Mouse (Mus musculus) gastrocnemius, postnatal 36 days (tissue): ENCODE data around the gene Tmem82. TPM values are rescaled to one million over a fixed set of nuclear protein-coding genes. Genes with fewer than 3 reads are reported as not detected.

ENCODE experiments used
- DNase-seq, 2 experiments: peaks; one replicate each; pipeline ENCODE4 v3.0.0; 2022
- intact Hi-C: fragments of 180-260 bp; cut with DNase I; formaldehyde crosslinking; loops from one replicate; pipeline ENCODE4 v1.15.1; 2025
- total RNA-seq, 2 experiments: library from RNA; stranded (reverse); gene quantifications; 2 replicates each; pipeline ENCODE4 v1.2.3; 2021

Gene Tmem82
- total RNA-seq, 2 experiments from 2014 or later = 0.62 to 1.4 TPM

DNA sequence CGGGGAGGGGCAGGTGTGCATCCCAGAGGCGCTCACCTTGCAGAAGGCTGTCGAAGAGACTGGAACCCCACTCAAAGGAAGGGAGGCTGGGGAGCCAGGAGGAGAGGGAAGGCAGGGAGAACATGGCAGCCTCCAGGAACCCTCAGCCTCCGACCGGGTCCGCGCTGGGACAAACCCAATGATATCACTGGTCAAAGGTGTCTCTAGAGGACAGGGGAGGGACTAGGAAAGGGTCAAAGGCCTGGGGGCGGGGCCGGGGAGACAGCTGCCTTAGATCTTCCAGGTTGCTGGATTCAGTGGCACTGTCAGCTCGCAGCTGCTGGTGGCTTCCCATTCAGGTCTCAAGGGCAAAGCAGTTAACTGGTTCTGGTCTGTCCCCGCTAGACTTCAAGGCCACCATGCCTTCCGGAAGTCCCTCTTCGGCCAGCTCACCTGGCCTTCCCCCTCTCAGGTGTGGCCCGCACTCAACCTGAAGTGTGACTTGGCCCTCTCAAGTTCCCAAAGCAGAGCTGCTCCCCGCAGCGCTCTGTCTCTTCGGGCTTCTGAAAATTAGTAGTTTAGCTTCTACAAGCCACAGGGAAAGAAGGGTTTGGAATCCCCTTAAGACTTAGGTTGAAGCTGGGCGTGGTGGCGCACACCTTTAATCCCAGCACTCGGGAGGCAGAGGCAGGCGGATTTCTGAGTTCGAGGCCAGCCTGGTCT is 419 bp downstream of the Tmem82 start:
- no peak for DNase-seq
- intact Hi-C loops = loop anchor here (5.0 kb wide), 2 partner anchors 234 to 339 kb away; no protein-coding TSS in a partner anchor

DNA sequence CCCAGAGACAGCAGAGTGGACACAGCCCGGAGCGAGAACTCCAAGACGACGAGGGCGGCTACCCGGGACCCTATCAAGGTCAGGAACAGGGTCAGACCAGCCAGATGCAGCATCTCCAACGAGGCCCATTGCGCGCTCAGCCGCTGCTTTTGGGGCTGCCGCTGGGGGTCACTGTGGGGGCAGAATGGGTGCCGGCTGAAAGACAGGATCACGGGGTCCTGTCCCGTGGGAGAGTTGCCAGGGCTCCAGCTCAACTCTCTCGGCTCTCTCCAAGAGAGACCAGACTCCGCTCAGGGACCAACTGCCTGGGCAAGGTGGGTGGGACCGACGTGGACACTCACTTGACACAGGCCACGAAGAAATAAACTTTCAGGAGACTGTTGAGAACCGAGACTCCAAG is 1.1 kb downstream of the Tmem82 start:
- peak; percentile 61 to 67 for DNase-seq
- intact Hi-C loops = loop anchor here (5.0 kb wide), 2 partner anchors 235 to 340 kb away; no protein-coding TSS in a partner anchor

DNA sequence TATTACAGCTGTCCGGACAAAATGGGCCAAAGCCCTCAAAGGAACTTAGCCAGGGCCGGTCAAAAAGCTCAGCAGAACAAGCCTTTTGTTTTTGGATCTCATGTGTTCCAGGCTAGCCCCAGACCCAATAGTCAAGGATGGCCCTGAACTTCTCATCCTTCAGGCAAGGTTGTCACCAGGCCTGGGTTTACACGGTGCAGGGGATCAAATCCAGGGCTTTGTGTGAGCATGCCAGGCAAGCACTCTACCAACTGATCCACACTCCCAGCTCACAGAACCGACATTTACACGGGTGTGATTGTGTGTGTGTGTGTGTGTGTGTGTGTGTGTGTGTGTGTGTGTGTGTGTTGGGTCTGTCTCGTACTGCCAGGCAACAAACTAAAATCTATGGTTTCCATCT is 1.6 kb downstream of the Tmem82 start:
- DNase-seq = no peak
- intact Hi-C loops = loop anchor here (5.0 kb wide), 2 partner anchors 235 to 340 kb away; no protein-coding TSS in a partner anchor

DNA sequence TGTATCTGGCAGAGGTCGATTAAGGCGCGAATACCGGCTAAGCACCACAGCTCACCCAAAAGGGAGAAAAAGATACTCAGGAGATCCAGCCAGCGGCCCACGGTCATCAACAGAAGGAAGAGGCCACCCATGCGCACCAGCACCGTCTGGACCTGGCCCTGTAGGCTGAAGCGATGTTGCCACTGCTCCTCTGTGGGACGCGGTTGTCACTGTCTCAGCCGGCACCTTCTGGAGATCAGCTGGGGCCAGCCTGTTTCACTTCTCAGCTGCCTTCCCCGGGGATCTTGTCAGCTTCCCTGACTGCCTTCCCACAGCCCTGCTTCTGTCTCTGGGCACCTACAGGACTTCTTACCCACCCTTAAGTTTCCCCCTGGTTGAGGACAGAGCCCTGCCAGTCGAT is 3.5 kb downstream of the Tmem82 start:
- no peak for DNase-seq
- intact Hi-C loops = loop anchor here (5.0 kb wide), 2 partner anchors 237 to 342 kb away; no protein-coding TSS in a partner anchor

DNA sequence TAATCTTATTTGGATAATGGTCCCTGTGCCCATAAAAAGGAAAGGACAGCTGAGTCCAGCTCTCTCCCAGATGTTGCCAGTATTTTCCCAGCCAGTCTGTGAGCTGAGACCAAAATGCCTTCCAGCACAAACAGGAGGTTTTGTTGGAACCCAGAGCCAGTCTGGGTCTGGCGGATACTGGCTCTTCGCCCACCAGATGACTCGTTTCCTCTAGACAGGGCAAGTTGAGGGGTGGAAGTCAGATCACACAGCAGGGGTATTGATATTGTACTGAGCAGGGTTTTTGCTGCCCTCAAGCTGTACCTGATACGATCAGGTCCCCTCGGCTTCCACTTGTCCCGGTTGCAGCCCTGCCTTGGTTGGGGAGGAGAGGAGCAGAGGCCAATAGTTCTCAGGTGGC is 8.9 kb downstream of the Tmem82 start:
- intact Hi-C loops = no loop called here
- DNase-seq = no peak

DNA sequence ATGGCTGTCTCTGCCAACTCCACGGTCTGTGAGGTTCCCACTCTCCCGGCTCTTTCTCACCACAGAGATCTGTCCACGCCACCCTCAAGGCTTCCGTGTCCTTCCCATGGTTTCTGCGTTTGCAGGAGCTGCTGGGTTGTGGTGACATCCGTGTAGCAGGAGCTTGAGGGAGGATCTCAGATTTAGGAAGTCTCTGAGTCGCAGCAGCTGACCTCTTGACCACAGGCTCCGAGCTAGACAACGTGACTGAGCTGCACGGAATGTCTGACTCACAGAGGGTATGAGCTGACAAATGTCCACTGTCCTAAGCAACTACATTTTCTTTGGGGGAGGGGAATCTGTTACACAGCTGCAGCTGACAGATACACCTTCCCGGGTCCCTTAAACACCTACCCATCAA is 12.6 kb downstream of the Tmem82 start, which contains the start of gene Fblim1:
Fblim1 (minus strand) TSS at position 236 of the 400 bp plus-strand sequence.
- DNase-seq = no peak
- intact Hi-C loops = no loop called here

DNA sequence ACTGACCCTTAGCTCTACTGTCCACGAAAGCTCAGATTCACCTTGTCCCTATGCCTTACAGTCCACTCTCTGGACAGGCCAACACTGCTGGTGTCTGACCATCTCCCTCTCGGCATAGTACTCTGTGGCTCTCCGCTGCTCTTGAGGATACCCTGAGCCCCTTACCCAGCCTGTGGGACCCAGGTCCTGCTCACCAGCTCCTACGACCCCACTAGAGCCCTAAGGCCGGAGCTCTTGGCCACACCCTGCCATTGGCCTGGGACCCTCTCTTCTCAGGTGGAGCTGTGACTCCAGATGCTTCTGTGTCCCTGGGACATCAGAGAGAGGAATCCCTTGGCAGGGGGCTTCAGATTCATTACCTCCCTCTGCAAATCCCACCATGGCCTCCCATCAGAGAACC is 13.0 kb downstream of the Tmem82 start:
- no peak for DNase-seq
- intact Hi-C loops = no loop called here

DNA sequence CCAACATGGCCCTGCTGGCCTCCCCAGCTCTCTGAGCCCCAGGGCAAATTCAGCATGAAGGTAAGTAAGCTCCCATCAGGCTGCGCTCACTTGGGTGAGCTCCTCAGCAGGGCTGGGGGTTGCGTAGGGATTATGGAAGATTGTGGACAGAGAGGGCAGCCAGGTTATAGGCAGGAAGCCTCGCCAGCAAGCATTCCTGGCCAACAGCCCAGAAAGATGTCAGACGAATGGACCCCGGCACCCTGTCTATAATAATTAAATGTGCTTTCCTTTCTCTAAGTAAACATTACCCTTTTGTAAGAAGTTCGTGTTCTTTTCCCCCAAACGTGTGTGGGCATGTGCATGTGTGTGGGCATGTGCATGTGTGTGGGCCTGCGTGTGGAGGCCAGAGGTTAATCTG is 13.9 kb downstream of the Tmem82 start:
- DNase-seq = no peak
- intact Hi-C loops = no loop called here

DNA sequence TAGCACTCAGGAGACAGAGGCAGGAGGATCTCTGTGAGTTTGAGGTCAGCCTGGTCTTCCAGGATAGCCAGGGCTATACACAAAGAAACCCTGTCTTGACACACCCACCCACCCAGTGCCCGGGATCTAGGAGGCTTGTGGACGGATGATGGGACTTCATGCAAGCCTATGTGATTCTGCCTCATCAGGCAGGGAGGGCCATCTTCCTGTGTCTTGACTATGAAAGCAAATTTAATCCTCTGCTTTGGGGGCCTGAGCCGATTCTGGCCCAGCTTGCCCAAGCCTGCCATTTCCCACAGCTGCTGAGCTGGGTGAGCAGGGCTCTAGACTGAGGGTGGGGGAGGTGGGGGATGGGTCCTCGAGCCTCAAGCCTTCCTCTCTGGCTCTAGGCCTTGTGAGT is 14.5 kb downstream of the Tmem82 start:
- DNase-seq = no peak
- intact Hi-C loops = no loop called here

DNA sequence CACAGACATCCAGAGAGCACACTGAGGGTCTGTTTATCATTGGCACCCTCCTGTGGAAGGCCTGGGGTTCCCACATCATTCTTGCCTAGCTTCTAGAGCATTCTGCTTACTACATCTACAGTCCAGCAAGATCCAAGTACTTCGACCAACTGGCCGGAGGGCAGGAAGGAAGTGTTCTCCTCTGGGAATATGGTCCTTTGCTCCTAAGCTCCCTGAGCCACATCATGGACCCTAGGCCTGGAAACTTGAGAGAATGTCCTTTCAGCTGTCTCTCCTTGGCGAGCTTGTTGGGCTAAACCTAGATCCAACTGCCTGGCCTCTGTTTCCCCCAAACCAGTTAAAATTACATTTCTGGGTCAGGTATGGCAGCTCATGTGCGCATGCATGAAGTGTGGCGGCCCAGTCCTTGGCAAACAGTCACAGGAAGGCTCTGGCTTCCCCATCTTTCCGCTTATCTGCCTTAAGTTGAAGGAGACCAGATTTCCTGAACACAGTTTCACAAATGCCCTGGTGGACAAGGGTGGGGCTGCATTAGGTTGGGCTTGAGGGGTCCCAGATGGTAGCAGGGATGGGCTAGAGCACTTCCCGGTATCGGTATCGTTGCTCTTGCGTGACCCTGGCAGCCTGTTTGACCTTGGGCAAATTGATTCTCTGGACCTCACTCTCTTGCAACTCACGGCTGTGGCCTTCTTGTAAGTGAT is 15.8 kb downstream of the Tmem82 start:
- DNase-seq = no peak
- intact Hi-C loops = no loop called here

DNA sequence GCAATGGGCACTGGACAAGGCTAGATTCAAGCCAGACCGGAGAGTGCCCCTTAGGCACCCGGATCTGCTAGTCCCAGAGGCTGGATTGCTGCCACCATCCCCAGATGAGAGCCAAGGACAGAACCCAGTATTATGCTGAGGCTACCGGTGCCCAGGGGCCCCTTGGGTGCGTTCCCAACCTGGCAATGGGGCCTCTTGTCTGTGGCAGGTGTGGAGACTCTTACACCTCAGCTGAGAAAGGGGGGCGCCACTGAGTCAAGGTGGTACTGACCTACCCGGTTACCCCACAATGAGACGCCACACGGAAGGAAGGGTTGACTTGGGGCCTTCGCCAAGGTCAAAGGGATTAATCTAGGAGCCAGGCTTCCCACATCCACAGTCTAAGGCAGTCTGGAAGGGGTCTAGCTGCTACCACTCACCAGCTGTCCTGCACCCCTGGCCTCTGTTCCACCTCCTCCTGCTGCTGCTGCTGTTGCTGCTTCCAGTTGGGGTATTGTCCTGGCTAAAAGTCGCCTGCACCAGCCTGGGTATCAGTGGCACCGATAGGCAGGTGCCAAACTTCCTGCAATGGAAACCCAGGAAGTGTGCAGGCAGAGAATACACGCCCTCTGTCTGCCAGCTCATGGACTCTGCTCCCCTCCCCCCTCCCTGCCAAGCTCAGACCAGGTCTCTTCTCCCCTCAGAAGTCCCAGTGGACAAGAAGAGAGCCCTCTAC is 17.1 kb downstream of the Tmem82 start:
- DNase-seq = no peak
- intact Hi-C loops = no loop called here

DNA sequence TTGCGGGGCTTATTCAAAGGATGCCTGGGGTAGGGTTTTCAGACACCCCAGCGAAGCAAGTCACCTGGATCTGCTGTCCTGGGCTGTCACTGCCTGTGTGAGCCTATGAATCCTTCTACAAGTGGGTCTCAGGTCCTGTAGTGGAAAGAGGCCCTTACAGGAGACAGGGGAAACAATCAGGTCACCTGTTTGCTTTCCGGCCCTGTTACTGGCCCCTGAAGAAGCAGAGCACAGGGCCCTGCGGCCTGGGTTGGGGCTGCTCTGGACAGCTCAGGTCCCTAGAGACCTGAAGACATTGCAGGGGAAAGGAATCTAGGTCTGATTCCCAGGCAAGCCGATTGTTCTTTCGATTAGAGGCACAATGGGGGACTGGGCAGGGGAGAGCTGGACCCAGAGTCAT is 18.1 kb downstream of the Tmem82 start:
- DNase-seq = no peak

DNA sequence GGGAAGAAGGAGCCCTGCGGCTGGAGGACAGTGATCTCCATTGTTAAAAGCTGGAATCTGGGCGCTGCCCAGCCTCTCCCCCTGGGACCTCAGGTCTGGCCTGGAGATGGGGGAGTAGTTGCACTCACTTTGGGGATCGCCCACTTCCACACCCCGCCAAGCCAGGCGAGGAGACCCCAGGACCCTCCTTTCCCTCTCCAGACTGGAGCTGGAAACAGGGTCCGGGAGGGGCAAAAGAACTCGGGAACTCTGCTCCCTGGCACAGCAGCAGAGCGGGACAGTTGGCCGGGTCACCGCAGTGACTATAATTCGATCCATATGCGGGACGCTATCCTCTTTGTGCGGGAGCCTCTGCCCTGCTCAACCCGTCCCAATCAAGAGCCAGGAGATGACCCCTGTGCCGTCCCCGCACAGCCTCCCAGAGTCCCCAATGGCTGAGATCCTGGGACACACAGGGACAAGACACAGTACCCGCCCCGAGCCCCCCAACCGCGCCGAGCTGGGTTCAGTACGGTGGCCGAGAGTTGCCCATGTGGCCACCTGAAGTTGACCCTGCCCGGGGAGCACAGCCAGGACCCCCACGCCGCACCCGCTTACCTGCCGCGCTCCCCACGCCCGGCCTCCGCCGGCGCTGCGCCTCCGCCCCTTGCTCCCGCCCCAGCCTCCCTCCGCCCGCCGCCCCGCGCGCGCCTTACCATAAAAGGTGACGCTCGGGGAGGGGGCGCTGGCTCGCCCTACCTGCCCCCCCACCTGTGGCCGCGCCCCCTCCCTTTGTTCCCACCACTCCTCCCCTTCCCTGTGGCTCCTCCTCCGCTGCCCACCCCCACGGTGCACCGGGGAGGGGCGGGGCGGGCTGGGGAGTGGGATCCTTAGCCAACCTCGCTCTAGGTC is 18.9 kb downstream of the Tmem82 start:
- intact Hi-C loops = no loop called here
- DNase-seq = no peak

More for the DNA sequence above, 18.1 kb downstream of the Tmem82 start:
- intact Hi-C loops = no loop called here

DNA sequence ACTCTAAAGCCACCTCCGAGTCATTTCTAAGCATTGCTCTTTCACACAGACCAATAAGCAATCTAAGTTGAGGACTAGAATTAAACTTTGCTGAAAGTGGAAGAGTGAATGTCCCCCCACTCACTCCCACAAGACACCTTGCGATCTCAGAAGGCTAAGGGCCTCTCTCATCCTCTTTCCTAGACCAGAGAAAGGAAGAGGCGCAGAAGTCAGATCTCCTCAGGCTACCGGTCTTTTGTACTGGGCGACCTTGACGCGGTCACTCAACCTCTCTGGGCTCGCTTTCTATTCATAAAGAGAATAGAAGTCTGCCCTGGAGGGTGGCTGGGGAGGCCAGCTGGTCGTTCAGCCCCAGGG is 19.6 kb downstream of the Tmem82 start:
- intact Hi-C loops = no loop called here
- no peak for DNase-seq

DNA sequence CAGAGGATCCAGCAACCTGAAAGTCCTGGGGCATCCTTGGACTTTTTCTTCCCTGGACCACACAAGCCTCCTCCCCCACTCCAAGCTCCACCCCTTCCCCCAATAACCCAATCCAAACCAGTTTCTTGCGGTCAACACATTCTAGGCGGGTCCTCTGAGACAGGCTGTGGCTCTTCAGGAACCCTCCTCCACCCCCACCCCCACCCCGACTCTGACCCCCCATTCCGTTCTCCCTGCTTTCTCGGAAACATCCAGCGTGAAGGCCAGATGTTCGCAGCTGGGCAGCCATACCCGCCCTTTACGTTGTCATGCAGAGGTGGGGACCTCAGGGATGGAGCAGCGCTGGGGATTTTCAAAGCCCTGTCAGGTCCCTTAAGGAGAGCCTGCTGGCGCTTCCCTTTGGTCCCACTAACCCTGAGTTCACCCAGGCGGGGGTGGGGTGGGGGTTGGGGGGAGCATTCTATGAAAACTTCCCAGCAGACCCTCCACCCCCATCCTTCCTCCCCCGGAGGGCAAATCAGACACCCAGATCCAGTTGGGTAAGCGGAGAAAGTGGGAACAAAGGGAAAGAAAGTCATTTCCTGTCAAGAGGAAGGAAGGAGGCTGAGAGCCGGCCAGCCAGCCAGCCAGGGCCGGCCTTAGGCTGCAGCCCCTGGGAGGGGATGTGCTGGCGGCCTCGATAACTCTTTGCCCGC is 20.1 kb downstream of the Tmem82 start:
- intact Hi-C loops = no loop called here
- DNase-seq = no peak

DNA sequence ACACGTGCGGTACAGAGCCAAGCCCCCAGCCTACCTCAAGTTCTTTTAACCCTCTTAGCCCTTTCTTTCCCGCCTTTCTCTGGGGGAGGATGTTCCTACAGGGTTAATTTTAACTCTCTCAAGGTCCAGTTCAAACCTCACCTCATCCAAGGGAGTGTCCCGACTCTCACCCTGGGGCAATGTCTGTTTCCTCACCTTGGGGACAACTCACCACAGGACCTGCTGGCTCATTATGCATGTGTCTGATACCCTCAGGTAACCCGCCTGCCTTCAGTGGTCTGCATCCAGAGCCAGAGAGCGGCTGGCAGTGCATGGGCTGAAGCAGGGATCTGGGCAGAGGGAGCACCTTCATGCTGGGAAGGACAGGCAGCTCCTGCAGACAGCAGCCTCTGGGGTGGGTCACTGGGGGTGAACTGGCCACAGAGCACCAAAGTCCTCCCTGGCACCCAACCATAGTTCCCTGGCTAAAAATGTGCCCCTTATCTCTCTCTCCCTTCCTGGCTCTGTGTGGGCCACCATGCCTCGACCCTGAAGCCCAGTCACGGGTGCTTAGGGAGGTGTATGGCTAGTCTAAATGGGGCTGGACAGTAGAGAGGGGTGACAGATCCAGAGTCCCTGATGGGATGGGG is 21.6 kb downstream of the Tmem82 start:
- DNase-seq = no peak
- intact Hi-C loops = no loop called here

DNA sequence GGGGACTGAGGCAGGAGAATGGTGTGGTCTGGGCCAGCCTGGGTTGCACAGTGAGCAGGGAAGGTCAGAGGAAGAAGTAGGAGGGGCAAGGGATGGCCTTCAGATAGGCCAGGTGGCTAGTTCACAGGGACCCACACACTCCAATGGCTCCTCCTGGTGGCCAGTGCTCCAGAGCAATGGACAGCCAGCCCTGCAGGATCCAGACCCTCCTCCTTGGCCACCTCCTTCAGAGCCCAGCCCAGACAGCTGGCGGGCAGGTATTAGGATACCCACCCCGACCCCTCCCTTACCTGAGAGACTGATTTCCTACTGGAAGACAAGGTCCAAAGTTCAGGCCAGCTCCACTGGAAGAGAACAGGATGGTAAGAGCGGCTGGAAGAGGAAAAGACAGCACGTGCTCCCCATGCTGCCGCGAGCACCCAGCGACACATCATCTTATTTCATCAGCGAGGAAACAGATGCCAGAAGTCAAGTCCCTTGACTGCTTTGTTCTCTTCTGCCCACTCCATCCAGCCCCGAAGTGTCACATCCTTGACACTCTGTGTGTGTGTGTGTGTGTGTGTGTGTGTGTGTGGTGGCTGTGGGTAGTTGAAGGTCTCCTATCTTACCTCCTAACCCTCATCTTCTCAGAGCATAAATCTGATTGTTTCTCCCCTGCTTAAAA is 22.7 kb downstream of the Tmem82 start:
- intact Hi-C loops = no loop called here

DNA sequence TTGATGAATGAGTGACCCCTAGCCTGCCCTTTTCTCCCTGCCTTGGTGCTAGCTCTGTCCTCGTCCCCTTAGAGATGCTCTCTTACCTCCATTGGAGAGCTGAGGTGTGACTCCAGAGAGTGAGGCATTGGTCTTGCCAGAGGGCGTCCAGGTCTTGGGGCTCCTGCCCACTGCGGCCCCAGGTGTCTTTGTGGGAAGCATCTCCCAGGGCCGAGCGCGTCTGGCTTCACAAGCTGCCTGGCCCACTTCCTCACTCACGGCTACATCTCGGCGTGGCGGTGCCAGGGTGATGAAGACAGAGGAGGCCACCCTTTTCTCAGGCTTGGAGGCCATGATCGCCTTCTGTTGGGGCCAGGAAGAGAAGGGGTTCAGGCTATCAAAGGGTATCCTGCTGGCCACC is 23.3 kb downstream of the Tmem82 start:
- no peak for DNase-seq
- intact Hi-C loops = no loop called here

More for the DNA sequence above, 22.7 kb downstream of the Tmem82 start:
- no peak for DNase-seq

DNA sequence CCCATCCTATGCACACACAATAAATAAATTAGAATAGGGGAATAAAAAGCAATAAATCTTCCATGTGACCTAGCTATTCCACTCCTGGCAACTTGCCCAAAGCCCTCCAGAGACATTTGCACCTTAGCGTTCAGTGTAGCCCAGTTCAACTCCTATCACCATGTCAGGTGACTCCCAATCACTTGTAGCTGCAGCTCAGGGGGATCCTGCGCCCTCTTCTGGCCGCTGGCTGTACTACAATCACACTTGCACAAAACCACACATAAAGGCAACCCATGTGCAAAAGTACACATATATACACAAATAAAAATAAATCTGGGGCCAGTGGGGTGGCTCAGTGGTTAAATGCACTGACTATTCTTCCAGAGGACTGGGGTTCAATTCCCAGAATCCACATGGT is 26.9 kb downstream of the Tmem82 start:
- no peak for DNase-seq
- intact Hi-C loops = no loop called here
